Mouse (Mus musculus) urinary bladder, postnatal 4 days (tissue): ENCODE results near the gene Gm9837.
A peak's percentile ranks its signal among the peaks of the same experiment; 100 is the strongest.
"Not testable (repeated sequence)": the region's sequence is repeated elsewhere in the genome, so short reads cannot be mapped to it uniquely, and the experiment has no call there.

ENCODE experiments used
- DNase-seq, 2 experiments: peaks; one replicate each; pipeline ENCODE4 v3.0.0; 2021 to 2022; ENCODE audit warnings: low spot score in 2 of 2

Gm9837 gene

DNA sequence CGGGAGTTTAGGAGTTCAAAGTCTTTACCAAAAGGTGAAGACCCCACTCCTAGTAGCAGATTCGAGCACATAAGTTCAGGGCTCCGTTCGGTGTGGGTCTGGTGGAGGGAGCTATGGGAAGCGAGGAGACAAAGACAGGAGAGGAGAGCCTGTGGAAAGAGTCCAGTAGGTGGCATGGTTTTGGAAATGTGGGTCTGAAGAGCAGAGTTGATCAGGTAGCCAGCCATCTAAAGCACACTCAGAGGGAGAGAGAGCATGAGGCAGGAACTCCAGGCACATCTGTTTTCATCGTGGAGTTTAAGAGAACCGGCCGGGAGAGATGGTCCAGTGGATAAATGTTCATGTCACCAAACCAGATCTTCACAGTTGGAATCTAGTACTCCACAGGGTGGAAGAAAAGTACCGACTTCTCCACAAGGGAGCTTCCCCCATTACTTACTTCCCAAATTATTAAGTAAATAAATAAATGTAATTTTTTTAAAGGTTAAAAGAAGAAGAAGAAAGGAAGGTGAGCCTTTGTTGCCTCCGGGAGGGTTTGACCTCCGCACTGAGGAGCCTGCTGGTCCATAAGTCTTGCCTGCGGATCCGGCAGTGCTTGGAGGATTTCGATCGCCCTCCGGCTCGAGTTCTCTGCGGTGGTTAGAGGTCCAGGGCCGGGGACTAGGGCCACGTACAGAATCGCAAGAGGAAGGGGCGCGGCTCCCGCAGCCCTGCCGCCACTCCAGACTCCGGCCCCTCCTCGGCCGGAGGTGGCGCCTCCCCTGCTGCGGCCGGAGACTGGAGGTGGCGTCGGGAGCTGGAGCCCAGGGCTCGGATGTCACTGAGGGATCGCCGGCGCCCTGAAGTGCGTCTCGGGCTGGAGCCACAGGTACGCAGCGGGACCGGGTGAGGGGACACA, 13.6 kb downstream of the Gm9837 start, which contains the start of the genes Gm10447 and Shroom1:
Gene Gm10447 (minus strand): TSS at position 637 of the 898 bp plus-strand sequence.
Gene Shroom1 (plus strand): TSS at position 732 of the 898 bp plus-strand sequence.
- DNase-seq, result peak in 1 of 2 experiments; percentile 55

DNA sequence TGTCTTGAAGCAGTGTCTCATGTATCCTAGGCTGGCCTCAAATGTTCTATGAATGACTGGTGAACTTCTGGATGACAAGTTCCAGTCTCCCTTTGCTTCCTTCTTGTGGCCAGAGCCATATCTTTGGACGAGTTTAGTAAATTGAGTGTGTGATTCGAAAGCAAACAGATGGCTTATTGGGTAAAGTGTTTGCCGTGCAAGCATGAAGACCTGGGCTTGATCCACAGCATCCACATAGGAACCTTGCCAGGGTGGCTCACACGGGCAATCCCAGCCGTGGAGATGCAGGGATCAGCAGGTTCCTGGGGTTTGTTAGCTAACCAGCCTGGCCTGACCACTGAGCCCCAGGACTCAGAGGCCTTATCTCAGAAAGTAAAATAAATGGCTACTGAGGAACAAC, 17.2 kb downstream of the Gm9837 start:
- no peak for DNase-seq

DNA sequence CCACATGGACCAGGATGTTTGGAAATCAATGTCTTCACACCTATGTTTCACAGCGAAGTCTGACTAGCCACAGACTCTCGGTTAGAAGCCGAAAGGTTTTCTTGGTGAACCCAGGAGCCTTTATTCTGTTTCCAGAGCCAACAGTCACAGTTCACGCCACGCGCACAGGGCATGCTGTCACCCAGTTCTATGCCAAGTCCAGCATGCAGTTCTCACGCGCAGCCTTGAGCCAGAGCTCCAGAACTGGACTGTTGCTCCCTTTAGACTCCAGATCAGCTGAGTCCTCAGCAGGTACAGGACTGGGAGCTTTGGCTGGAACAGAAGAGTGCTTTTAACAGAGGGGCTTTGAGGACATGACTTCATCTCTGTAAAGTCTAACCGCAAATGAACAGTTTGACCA, 17.9 kb downstream of the Gm9837 start:
- no peak for DNase-seq

DNA sequence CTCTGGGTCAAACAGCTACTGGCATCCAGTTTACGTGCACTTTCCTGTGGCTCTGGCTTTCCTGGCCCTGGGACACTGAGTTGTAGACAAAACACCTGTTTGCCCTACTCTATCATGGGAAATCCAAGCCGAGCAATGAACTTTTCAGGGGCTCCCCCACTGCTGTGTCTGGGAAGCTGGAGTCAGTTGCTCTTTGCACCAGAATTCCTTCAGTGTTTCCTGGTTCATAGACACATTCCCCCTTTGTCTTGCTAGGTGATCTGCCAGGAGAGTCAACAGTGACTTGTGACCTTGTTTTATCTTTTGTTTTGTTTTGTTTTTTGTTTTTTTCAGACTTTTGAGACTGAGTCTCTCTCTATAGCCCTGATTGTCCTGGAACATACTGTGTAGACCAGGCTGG, 18.9 kb downstream of the Gm9837 start:
- DNase-seq, result no peak

DNA sequence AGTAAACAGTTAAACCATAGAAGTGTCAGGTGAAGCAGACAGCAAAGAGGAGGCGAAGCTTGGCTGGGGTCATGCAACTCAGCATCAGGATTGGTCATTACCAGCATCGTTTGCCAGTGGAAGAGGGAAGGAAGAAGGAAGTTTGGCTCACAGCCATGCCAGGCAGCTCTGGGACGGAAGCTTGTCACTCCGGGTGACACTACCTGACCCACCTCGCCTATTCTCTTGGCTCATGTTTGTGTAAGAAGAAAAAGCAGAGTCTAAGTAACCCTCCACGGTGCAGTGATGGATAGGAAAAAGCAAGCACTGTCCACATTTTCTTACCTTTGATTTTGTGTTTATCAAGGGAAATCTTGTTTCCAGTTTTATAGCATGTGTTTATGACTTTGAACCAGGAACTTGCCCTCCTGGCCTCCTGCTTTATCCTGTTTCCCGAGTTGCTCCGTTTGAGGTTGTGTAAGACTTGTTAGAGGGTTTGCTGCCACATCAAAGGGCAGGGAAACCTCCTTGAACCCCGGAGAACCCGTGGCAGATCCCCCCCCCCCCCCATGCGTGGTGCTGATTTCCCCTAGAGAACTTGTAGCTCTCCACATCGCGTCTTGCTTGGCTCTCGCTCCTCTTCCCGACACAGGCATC, 20.1 kb downstream of the Gm9837 start:
- DNase-seq, result no peak

DNA sequence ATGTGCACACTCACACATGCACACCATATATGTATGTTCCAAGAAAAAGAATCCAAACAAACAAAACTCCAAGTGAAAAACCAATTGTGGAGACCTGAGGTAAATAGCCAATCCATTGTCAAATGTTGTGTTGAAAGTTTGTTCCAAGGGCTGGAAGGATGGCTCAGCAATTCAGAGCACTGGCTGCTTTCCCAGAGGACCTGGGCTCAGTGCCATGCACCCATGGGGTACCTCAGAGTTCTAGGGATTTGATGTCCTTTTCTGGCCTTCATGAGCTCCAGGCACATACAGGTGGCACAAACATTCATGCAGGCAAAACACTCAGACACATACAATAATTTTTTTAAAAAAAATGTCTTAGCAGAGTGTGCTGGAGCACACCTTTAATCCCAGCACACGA, 21.8 kb downstream of the Gm9837 start:
- no peak for DNase-seq

DNA sequence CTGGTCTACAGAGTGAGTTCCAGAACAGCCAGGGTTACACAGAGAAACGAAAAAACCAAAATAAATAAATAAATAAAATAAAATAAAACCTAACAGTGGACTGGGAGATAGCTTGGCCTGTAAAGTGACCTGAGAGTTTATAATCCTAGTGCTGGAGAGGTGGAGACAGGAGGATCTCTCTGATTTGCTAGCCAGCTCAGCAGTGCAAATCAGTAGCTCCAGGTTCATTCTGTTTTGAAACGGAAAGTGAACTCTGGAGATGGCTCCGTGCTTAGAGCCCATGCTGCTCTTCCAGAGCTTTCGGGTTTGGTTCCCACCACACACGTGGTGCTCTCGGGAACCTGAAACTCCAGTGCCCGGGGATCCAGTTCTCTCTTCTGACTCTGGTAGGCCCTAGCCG, 22.3 kb downstream of the Gm9837 start:
- DNase-seq, result no peak

DNA sequence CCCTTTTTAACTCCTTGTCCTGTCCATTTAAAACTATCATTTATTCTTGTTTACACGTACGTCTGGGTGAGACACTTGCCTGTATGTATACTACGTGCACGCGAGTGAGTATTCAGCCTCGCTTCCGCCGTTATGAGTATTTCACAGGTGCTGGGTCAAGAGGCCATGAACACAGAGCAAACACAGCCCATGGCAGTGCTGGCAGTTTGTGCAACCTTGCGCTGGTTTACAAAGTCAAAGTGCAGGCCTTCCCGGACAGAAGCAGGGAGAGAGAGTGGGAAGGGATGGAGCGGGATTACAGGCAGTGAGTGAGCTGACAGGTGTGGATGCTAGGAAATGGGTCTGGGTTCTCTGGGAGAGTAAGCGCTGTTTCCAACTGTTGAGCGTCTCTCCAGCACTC, 24.1 kb downstream of the Gm9837 start:
- DNase-seq, result no peak

DNA sequence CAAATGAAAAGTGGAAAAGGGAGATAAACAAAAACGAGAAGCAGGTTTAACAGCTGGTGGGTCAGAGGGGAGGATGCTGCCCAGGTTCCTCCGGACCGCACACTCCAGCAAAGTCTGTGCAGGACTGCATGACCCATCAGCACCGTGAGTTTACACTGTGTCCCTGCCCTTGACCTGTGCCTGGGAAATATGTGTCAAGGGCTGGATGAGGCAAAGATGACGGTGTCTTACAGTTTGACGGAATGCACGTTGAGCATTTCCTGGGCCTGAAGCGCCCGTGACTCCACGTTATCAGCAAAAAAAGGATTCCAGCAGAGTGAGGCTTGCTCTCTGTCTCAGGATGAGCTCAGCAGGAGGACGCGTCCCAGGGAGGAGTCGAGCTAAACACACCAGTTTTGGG, 24.7 kb downstream of the Gm9837 start:
- no peak for DNase-seq

DNA sequence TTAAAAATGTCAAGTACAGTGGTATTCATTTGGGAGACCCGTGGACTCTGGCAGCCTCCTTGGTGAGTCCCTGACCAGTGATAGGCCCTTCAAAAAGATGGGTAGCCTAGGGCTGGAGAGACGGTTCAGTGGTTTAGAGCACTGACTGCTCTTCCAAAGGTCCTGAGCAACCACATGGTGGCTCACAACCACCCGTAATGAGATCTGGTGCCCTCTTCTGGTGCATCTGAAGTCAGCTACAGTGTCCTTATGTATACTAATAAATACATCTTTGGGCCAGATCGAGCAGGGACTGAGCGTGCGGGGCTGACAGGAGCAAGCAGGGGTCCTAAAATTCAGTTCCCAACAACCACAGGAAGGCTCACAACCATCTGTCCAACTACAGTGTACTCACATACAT, 26.4 kb downstream of the Gm9837 start:
- no peak for DNase-seq

DNA sequence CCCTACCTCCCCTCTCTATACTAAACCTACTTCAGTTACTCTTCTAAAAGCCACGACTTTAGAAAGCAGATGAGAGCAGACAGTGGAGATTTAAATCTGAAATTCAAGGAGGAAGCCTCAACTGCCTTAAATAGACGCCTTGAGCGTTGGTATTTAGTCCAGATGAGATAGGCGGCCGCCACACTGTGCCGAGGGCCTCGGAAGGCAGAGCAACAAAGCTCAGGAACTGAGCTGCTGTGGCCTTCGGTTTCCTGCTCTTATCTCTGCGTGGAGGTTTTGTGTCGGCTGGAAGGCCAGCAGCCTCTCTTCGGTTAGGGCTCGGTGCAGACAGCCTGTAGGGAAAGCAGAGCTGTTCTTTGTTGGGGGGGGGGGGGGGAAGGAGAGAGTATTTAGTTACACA, 28.4 kb downstream of the Gm9837 start:
- no peak for DNase-seq

DNA sequence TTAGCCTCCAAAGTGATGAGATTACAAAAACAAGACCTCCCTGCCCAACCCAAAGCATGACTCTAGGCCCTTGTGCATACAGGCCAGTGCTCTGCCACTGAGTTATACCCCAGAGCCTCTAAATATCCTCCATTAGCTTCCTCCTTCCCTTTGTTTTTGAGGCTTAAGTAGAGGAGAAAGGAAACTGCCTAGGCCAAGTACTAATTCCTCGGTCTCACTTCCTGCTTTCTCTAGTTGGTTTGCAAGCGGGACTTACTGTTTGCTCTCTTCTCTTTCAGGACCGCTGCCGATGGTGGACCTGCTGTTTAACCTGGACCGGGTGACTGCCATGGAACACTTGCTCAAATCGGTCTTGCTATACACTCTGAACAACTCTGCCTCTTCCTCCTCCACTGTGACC, 33.9 kb downstream of the Gm9837 start:
- no peak for DNase-seq

DNA sequence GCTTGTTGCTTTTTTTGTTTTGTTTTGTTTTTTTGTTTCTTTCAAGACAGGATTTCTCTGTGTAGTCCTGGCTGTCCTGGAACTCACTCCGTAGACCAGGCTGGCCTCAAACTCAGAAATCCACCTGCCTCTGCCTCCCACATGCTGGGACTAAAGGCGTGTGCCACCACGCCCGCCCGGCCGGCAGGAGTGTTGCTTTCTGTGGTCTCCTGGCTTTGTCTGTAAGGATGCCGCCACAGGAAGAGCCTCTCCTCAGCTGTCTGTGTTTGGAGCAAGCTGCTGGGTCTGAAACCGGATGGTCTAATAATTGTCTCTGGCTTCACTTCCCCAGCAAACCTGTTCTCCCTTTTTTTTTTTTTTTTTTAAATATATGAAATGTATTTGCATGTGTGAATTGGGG, 34.8 kb downstream of the Gm9837 start:
- no peak for DNase-seq

DNA sequence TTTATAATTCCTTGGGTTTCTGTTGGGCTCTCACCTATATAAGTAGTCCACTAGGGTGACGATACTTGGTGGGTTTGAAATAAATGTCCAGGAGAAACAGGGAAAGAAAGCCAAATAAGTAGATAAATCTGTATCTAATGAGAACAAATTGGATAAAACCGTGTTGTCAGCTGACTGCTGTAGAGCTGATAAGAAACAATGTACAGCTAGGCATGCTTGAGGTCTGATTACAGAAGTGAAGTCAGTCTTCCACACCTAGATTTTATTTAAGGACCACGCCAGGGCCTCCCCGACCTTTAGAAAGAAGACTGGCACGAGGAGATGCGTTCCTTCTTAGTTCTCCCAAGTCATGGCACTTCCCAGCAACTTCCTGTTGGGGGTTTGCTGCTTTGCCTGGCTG, 37.2 kb downstream of the Gm9837 start:
- no peak for DNase-seq

DNA sequence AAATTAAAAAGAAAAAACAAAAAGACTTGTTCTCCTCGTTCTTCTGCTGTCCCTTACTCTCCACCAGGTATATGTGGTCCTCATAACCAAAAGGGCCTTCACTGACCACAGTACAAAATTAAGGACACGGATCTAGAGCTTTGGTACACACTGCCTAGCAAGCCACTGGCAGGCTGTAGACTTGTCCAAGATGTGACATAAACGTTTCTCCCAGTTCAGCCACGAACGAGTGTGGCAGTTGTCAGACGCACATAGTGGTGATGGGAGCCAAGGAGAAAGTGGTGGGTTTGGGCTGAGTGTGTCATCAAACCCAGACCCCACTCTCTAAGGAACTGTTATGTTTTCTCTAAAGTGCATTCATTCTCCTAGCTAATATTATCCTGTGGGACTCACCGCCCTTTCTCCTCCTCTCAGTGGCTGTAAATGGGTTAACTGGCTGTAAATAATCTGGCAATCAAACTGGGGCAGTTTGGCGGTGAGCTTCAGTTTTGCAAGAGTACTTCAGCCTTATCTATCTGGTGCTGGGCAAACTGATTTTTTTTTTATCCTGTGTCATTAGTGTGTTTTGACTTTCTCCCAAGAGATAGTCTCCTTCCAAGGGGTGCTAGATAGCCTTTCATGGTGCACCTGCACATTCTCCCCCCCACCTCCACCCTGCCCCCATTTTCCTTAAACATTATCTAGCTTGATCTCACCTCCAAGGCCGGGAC, 38.8 kb downstream of the Gm9837 start:
- DNase-seq, result no peak

DNA sequence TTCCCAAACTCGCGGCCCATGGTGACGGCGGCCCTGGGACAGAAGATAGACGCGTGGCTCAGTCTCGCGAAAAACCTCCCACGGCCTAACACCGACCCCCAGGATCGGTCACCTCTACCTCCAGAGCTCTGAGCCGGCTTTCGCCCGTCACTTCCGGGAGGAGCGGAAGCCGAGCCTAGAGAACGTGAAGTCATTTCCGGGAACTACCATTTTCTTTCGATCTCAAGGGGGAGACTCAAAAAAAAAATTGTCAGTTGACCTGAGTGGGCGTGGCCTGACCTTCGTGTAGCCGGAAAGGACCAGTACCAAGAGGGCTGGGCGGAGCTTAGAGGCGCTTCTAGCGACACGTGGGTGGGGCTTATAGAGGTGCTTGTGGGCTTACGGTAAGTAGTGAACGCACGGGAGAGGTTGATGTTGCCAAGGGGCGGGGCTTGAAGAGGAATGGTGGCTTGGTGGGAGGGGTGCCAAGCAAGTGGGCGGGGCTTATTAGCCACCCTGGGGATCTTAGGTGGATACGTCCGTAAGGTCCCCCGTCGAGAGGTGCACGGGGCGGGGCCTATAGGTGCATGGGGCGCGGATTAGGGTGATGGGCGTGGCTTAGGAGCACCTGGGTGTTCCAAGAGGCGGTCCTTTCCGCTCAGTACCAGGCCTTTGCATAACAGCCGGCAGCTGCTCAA, 39.5 kb downstream of the Gm9837 start, which contains the start of the genes Uqcrq and Gdf9:
Gene Uqcrq (minus strand): TSS at position 162 of the 677 bp plus-strand sequence.
Gene Gdf9 (plus strand): TSS at position 354 of the 677 bp plus-strand sequence.
- DNase-seq, result peak; percentile 96 to 97

DNA sequence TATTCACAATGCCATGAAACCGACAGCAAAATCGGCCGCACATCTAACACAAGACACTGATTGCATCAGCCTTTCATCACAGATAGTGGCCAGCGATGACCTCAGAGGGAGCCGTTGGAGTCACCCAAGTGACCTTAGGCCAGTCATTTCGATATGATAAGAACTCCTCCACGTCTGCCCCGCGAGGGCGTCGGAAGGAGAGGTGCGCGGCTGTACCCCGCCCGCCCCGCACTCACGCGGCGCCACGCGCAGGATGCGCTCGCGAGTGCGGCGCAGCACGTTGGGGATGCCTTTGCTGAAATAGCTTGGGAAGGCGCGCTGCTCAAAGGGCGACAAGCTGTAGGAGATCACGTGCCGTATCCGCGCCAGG, 40.0 kb downstream of the Gm9837 start:
- DNase-seq, result no peak

DNA sequence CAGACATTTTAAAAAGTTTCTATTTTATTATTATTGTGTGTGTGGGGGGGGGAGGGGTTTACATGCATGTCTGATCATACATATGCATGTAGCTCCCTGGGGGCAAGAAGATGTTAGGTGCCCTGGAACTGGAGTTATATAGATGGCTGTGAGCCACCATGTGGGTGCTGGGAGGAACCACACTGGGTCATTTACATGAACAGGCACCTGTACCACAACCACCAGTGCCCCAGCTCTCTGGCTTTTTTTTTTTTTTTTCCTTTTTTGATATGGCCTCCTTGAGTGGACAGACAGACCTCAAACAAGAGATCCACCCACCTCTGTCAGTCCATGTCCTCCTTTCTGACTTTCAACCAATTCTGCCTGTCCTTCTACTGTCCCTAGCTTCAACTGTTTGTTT, 41.1 kb downstream of the Gm9837 start:
- no peak for DNase-seq

DNA sequence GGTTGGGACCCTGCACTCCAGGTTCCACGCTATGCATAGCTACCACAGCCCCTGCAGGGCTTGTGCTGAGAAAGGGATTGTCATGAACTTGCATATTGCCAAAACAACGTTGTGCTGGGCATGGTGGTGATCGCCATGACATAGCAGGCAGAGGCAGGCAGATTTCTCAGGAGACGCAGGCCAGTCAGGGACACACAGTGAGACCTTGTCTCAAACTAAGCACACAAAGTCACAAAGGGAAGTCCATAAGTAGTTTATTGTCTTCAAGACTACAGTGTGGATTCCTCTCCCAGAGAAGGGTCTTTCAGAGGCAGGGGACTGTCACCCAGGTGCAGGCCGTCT, 41.6 kb downstream of the Gm9837 start:
- no peak for DNase-seq

DNA sequence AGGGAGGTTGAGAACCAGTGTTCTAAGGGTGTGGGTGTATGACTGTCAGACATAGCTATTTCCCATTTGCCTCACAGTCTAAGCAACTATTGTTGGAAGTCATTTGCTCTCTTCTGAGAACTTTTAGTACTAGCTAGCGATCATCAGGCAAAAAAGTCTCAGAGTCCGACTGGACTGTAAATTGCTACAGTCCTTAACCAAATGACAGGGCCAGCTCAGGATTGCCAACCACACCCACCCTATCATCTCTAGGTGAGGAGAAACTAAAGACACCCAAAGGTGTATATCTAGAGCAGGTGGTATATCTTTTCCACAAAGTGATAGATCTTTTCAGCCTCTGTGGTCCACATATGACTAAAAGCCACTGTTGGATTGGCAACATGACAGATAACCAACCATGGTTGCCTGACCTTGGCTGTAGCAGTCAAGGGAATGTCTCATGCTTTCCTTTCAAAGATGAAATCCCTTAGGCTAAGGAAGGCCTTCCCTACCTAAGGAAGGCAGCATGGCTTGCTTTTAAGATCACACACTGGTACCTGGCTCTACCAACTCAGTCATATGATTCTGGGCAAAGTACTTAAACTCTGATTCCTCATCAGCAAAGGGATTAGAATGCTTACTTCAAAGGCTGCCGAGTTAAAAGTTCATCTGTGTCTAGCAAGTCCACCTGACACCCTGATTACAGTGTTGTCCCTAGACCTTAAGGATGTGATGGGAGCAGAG, 42.1 kb downstream of the Gm9837 start:
- DNase-seq, result no peak

DNA sequence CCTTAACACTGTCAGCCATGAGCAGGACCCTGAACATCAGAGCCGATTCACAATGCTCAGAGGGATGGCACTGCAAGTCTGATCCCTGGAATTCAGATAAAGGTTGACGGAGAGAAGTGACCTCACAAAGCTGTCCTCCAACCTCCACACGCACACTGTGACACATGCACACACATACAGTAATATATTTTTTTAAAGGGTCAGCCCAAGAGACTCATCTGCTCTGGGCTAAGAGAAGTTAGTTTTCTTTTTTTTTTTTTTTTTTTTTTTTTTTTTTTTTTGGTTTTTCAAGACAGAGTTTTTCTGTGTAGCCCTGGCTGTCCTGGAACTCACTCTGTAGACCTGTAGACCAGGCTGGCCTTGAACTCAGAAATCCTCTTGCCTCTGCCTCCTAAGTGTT, 43.4 kb downstream of the Gm9837 start:
- DNase-seq, result not testable (repeated sequence)
